Mouse (Mus musculus) CH12.LX (cell line): ENCODE data around the gene Gm28539. TPM values are rescaled to one million over a fixed set of nuclear protein-coding genes. Genes with fewer than 3 reads are reported as not detected.

Experiments used
- DNase-seq: peaks from one replicate; pipeline ENCODE4 v3.0.0-alpha.2; 2013; ENCODE audit errors: extremely low read depth
- H3K27ac ChIP-seq: 2 replicates; pipeline ENCODE4 v1.5.1; 2012; ENCODE audit warnings: low read depth, mild to moderate bottlenecking, control low read depth, moderate library complexity; ENCODE audit not compliant: insufficient read depth
- H3K27me3 ChIP-seq: replicated peaks from 2 replicates; pipeline ENCODE3; 2012; ENCODE audit warnings: inconsistent platforms
- H3K36me3 ChIP-seq, 2 experiments: replicated peaks in 1 of 2; 2 replicates each; pipeline versions ENCODE3 to v1.6.1; 2012; ENCODE audit warnings: inconsistent platforms in 1 of 2, low read length in 1 of 2, mild to moderate bottlenecking in 1 of 2, mixed read lengths in 1 of 2, moderate library complexity in 1 of 2; ENCODE audit not compliant: control insufficient read depth in 1 of 2, insufficient read depth in 1 of 2
- H3K4me1 ChIP-seq, 2 experiments: 2 replicates each; pipeline ENCODE4 v1.6.1; 2012; ENCODE audit warnings: inconsistent platforms in 1 of 2, moderate library complexity in 1 of 2; ENCODE audit not compliant: insufficient read depth in 2 of 2, control insufficient read depth in 1 of 2
- H3K4me2 ChIP-seq: 2 replicates; pipeline ENCODE4 v1.6.1; 2012; ENCODE audit warnings: low read depth, mild to moderate bottlenecking, control low read depth; ENCODE audit not compliant: poor library complexity, insufficient read depth, severe bottlenecking
- H3K4me3 ChIP-seq, 3 experiments: fragments of 150-350 bp in 1 of 3; sonication (generic) in 1 of 3; replicated peaks in 1 of 3; 2 replicates each; pipeline versions ENCODE3 to v1.5.1; 2011 to 2012; ENCODE audit warnings: low read depth in 2 of 3, low read length in 2 of 3, mild to moderate bottlenecking in 2 of 3, moderate library complexity in 2 of 3, control low read depth in 1 of 3, improper control_type of control experiment in 1 of 3, inconsistent platforms in 1 of 3, mixed read lengths in 1 of 3; ENCODE audit not compliant: poor library complexity in 1 of 3
- H3K79me2 ChIP-seq: replicated peaks from 2 replicates; pipeline ENCODE4 v1.6.1; 2012; ENCODE audit warnings: mild to moderate bottlenecking, moderate library complexity; ENCODE audit not compliant: control insufficient read depth, poor library complexity, insufficient read depth, severe bottlenecking; ENCODE audit errors: extremely low read depth
- H3K9ac ChIP-seq: 2 replicates; pipeline ENCODE4 v1.6.1; 2012; ENCODE audit warnings: low read depth, mild to moderate bottlenecking, control low read depth, moderate library complexity; ENCODE audit not compliant: insufficient read depth
- H3K9me3 ChIP-seq: replicated peaks from 2 replicates; pipeline ENCODE3; 2012; ENCODE audit warnings: low read length, inconsistent platforms, mixed read lengths
- BHLHE40 ChIP-seq: IDR thresholded peaks from 2 replicates; pipeline ENCODE4 v1.6.1; 2011; ENCODE audit warnings: mild to moderate bottlenecking, low read depth, low read length, improper control_type of control experiment
- CHD2 ChIP-seq: IDR thresholded peaks from 2 replicates; pipeline ENCODE4 v1.6.1; 2011; ENCODE audit warnings: low read length, improper control_type of control experiment
- CTCF ChIP-seq, 2 experiments: IDR thresholded peaks in 1 of 2; conservative IDR thresholded peaks in 1 of 2; 2 replicates each; pipeline ENCODE4 v1.5.1; 2011 to 2012; ENCODE audit warnings: low read depth in 2 of 2, low read length in 2 of 2, improper control_type of control experiment in 1 of 2, inconsistent platforms in 1 of 2, mild to moderate bottlenecking in 1 of 2, moderate library complexity in 1 of 2
- E2F4 ChIP-seq: IDR thresholded peaks from 2 replicates; pipeline ENCODE4 v1.6.1; 2011; ENCODE audit warnings: low read depth, low read length, improper control_type of control experiment; ENCODE audit not compliant: insufficient replicate concordance
- ELF1 ChIP-seq: IDR thresholded peaks from 2 replicates; pipeline ENCODE4 v1.6.1; 2014; ENCODE audit warnings: low read depth, mild to moderate bottlenecking, inconsistent platforms, low read length, improper control_type of control experiment
- ETS1 ChIP-seq: conservative IDR thresholded peaks from 2 replicates; pipeline ENCODE4 v1.6.1; 2012; ENCODE audit warnings: low read depth, mild to moderate bottlenecking, inconsistent platforms, low read length, improper control_type of control experiment, moderate library complexity
- GABPA ChIP-seq: IDR thresholded peaks from 2 replicates; pipeline ENCODE4 v1.6.1; 2012; ENCODE audit warnings: low read depth, low read length, improper control_type of control experiment, inconsistent platforms; ENCODE audit not compliant: insufficient replicate concordance
- HCFC1 ChIP-seq: IDR thresholded peaks from 2 replicates; pipeline ENCODE4 v1.6.1; 2012; ENCODE audit warnings: low read depth, mild to moderate bottlenecking, inconsistent platforms, low read length, improper control_type of control experiment
- IRF4 ChIP-seq: IDR thresholded peaks from 2 replicates; pipeline ENCODE4 v1.6.1; 2014; ENCODE audit warnings: low read depth, mild to moderate bottlenecking, inconsistent platforms, low read length, improper control_type of control experiment
- JUND ChIP-seq: conservative IDR thresholded peaks from 2 replicates; pipeline ENCODE4 v1.6.1; 2011; ENCODE audit warnings: low read depth, low read length, improper control_type of control experiment
- KAT2A ChIP-seq: IDR thresholded peaks from 2 replicates; pipeline ENCODE4 v1.6.1; 2012; ENCODE audit warnings: low read length, improper control_type of control experiment, inconsistent platforms; ENCODE audit not compliant: insufficient replicate concordance
- MAFK ChIP-seq: IDR thresholded peaks from 2 replicates; pipeline ENCODE4 v1.6.1; 2011; ENCODE audit warnings: low read length, improper control_type of control experiment; ENCODE audit not compliant: insufficient replicate concordance
- MAX ChIP-seq: IDR thresholded peaks from 2 replicates; pipeline ENCODE4 v1.6.1; 2011; ENCODE audit warnings: low read length, improper control_type of control experiment
- MAZ ChIP-seq: IDR thresholded peaks from 2 replicates; pipeline ENCODE4 v1.6.1; 2012; ENCODE audit warnings: low read depth, mild to moderate bottlenecking, inconsistent platforms, low read length, improper control_type of control experiment, moderate library complexity
- MXI1 ChIP-seq: IDR thresholded peaks from 2 replicates; pipeline ENCODE4 v1.6.1; 2011; ENCODE audit warnings: mild to moderate bottlenecking, low read depth, low read length, improper control_type of control experiment
- NELFE ChIP-seq: IDR thresholded peaks from 2 replicates; pipeline ENCODE4 v1.6.1; 2011; ENCODE audit warnings: low read depth, low read length, improper control_type of control experiment
- PAX5 ChIP-seq: IDR thresholded peaks from 2 replicates; pipeline ENCODE4 v1.6.1; 2012; ENCODE audit warnings: low read length, inconsistent platforms, mixed read lengths
- POLR2A ChIP-seq: IDR thresholded peaks from 2 replicates; pipeline ENCODE4 v1.6.1; 2011; ENCODE audit warnings: low read depth, mild to moderate bottlenecking, improper control_type of control experiment, low read length
- POLR2AphosphoS2 ChIP-seq: IDR thresholded peaks from 2 replicates; pipeline ENCODE4 v1.6.1; 2011; ENCODE audit warnings: low read depth, low read length, improper control_type of control experiment
- RCOR1 ChIP-seq: conservative IDR thresholded peaks from 2 replicates; pipeline ENCODE4 v1.6.1; 2012; ENCODE audit warnings: low read depth, mild to moderate bottlenecking, inconsistent platforms, low read length, improper control_type of control experiment
- SIN3A ChIP-seq: IDR thresholded peaks from 2 replicates; pipeline ENCODE4 v1.6.1; 2012; ENCODE audit warnings: low read length, improper control_type of control experiment, inconsistent platforms
- SMC3 ChIP-seq: IDR thresholded peaks from 2 replicates; pipeline ENCODE4 v1.6.1; 2011; ENCODE audit warnings: low read depth, low read length, improper control_type of control experiment
- TBP ChIP-seq: conservative IDR thresholded peaks from 2 replicates; pipeline ENCODE4 v1.6.1; 2011; ENCODE audit warnings: low read depth, low read length, improper control_type of control experiment
- TCF12 ChIP-seq: IDR thresholded peaks from 2 replicates; pipeline ENCODE4 v1.6.1; 2014; ENCODE audit warnings: low read depth, mild to moderate bottlenecking, inconsistent platforms, low read length, improper control_type of control experiment
- UBTF ChIP-seq: IDR thresholded peaks from 2 replicates; pipeline ENCODE4 v1.6.1; 2012; ENCODE audit warnings: low read depth, mild to moderate bottlenecking, inconsistent platforms, low read length, improper control_type of control experiment, moderate library complexity
- USF1 ChIP-seq: IDR thresholded peaks from 2 replicates; pipeline ENCODE4 v1.6.1; 2014; ENCODE audit warnings: low read depth, mild to moderate bottlenecking, inconsistent platforms, low read length, improper control_type of control experiment
- ZC3H11A ChIP-seq: IDR thresholded peaks from 2 replicates; pipeline ENCODE4 v1.6.1; 2012; ENCODE audit warnings: low read depth, mild to moderate bottlenecking, inconsistent platforms, low read length, improper control_type of control experiment
- ZMIZ1 ChIP-seq: IDR thresholded peaks from 2 replicates; pipeline ENCODE4 v1.6.1; 2012; ENCODE audit warnings: low read depth, mild to moderate bottlenecking, inconsistent platforms, low read length, improper control_type of control experiment
- ZNF384 ChIP-seq: IDR thresholded peaks from 2 replicates; pipeline ENCODE4 v1.6.1; 2012; ENCODE audit warnings: low read depth, low read length, improper control_type of control experiment, inconsistent platforms
- dilution Hi-C: fragments of 300-500 bp; cut with MboI; formaldehyde crosslinking; loops from 2 replicates; pipeline ENCODE4 v1.14.3; 2020; ENCODE audit warnings: low sequenced_read_pairs; ENCODE audit not compliant: extremely low pct_unique_long_range_greater_than_20kb, extremely low pct_ligation_motif_present
- in situ Hi-C: fragments of 300-500 bp; cut with MboI; formaldehyde crosslinking; loops from 3 replicates; pipeline ENCODE4 v1.14.3; 2019; ENCODE audit warnings: low sequenced_read_pairs, low pct_ligation_motif_present, low pct_unique_long_range_greater_than_20kb, mixed read lengths
- polyA plus RNA-seq: library from polyadenylated mRNA; unstranded; fragments of >175 nt; gene quantifications from 2 replicates; pipeline ENCODE4 v1.2.1, GENCODE M21; 2012; ENCODE audit warnings: low read depth; ENCODE audit not compliant: insufficient read length
- total RNA-seq, 2 experiments: library from RNA; depleted of rRNA; stranded (reverse); fragments of 300-350 nt in 1 of 2; fragments of >200 nt in 1 of 2; gene quantifications; 2 replicates each; pipeline ENCODE4 v1.2.3; 2012 to 2014

Gene Gm28539
- total and polyA plus RNA-seq, 3 experiments = 3.9 to 12.2 TPM; not detected in 1

GRCm38 (mm10) chr16:18986381-18986780 lies 150.0 kb downstream of the Gm28539 start:
- DNase-seq = peak; percentile 84
- H3K4me2 ChIP-seq = no peak overlapping the region
- H3K36me3 ChIP-seq = no peaks in the 10 kb centered on the region
- TF ChIP-seq E2F4 (no peak), GABPA (no peak), CHD2 (no peak), NELFE (0 out of 2 replicates have a peak, but pooled peaks have one; percentile 16), ZC3H11A (no peak), POLR2A (peak; percentile 41; the same call in 1 of the 2 replicates), TBP (peak; percentile 78), USF1 (no peak), ELF1 (no peak), UBTF (no peak), MAZ (no peak), SIN3A (no peak), PAX5 (no peak), CTCF (conservative IDR thresholded peaks at IDR 0.05 in 1 of 2, IDR thresholded peaks at IDR 0.05 in 1 of 2; ENCODE audit: low read depth in 2 of 2, low read length in 2 of 2) (no peak), ETS1 (no peak), HCFC1 (no peak), POLR2AphosphoS2 (no peak), ZMIZ1 (0 out of 2 replicates have a peak, but pooled peaks have one; percentile 51), KAT2A (no peak), ZNF384 (no peak), RCOR1 (no peak), SMC3 (no peak), TCF12 (no peak), MXI1 (no peak), MAX (no peak), JUND (no peak), MAFK (no peak), IRF4 (no peak), BHLHE40 (no peak)
- peaks cover 0 to 10% of the 10 kb centered on the region in 2 experiments; a peak in 1 of 4 replicates for H3K4me1 ChIP-seq
- H3K79me2 ChIP-seq = no peaks in the 10 kb centered on the region
- H3K27ac ChIP-seq = no peak overlapping the region
- in situ Hi-C loops (no loop called here), dilution Hi-C loops (no loop called here)
- H3K9me3 ChIP-seq = no peaks in the 10 kb centered on the region
- no peak overlapping the region for H3K9ac ChIP-seq
- H3K27me3 ChIP-seq = no peaks in the 10 kb centered on the region
- peak overlapping the region in 2 of 3 experiments; percentile 68 to 69 for H3K4me3 ChIP-seq
